Mouse (Mus musculus) C2C12 (cell line): ENCODE results near the gene Surf2.

Experiments used
- MAX ChIP-seq: IDR thresholded peaks from one replicate; pipeline ENCODE4 v1.6.1; 2011; ENCODE audit warnings: mild to moderate bottlenecking, control low read depth
- USF1 ChIP-seq: IDR thresholded peaks from one replicate; pipeline ENCODE4 v1.6.1; 2011; ENCODE audit warnings: low read depth, mild to moderate bottlenecking, control low read depth, moderate library complexity

- TF ChIP-seq MAX (no peak), USF1 (no peak)
Observed at GRCm38 (mm10) chr2:26956811-26957487, 40.8 kb downstream of the Surf2 start.
